ENCODE assay signal across 20 mouse cellular contexts in genomic region chr4:86315122-86315521, GRCm38 (mm10).
"Had no signal": no experiment of that assay in that cellular context is flagged by ENCODE, and none has a peak within 500 bp of the region (broad histone marks: within the 10 kb centered on the region; RNA-seq: fewer than 3 reads in every experiment).

No protein-coding gene starts in this region.

- H3K4me3 ChIP-seq: kidney, embryonic 15.5 days; left cerebral cortex, adult 2 months; liver, embryonic 13.5 days; megakaryocyte, embryonic 14.5 days; midbrain, embryonic 10.5 days; midbrain, embryonic 13.5 days; myocyte; neural tube, embryonic 13.5 days; stomach, embryonic 15.5 days had no signal

- ATAC-seq: midbrain, embryonic 13.5 days; midbrain, embryonic 16.5 days had no signal

- H3K27me3 ChIP-seq: kidney, embryonic 15.5 days; liver, embryonic 13.5 days; megakaryocyte, embryonic 14.5 days; midbrain, embryonic 13.5 days; neural tube, embryonic 13.5 days; stomach, embryonic 15.5 days had no signal

- DNase-seq: kidney, adult 8-10 months; kidney, postnatal 10 days; kidney, postnatal 36 days; layer of hippocampus, postnatal 36 days; liver, embryonic 13.5 days; retina, postnatal 1 day; right cerebral cortex, postnatal 25 days; spleen, adult 18-20 months; thymus, adult 2 months; thymus, postnatal 14 days; thymus, postnatal 4 days had no signal

- H3K9me3 ChIP-seq: kidney, embryonic 15.5 days; liver, embryonic 13.5 days; midbrain, embryonic 10.5 days; midbrain, embryonic 13.5 days; neural tube, embryonic 13.5 days; stomach, embryonic 15.5 days had no signal

- H3K4me2 ChIP-seq: kidney, embryonic 15.5 days; liver, embryonic 13.5 days; midbrain, embryonic 13.5 days; neural tube, embryonic 13.5 days; stomach, embryonic 15.5 days had no signal

- H3K9ac ChIP-seq: kidney, embryonic 15.5 days; liver, embryonic 13.5 days; midbrain, embryonic 13.5 days; neural tube, embryonic 13.5 days; stomach, embryonic 15.5 days had no signal

- H3K27ac ChIP-seq: kidney, embryonic 15.5 days; left cerebral cortex, adult 2 months; liver, embryonic 13.5 days; midbrain, embryonic 10.5 days; midbrain, embryonic 13.5 days; neural tube, embryonic 13.5 days; stomach, embryonic 15.5 days had no signal

- H3K36me3 ChIP-seq: kidney, embryonic 15.5 days; liver, embryonic 13.5 days; midbrain, embryonic 10.5 days; midbrain, embryonic 13.5 days; neural tube, embryonic 13.5 days; stomach, embryonic 15.5 days had no signal

- H3K4me1 ChIP-seq: liver, embryonic 13.5 days; megakaryocyte, embryonic 14.5 days; midbrain, embryonic 13.5 days; neural tube, embryonic 13.5 days had no signal
